Mouse (Mus musculus) E14TG2a.4 (cell line): ENCODE measurements around the gene Pde4c.

ENCODE experiments used
- CTCF ChIP-seq: conservative IDR thresholded peaks from 2 replicates; pipeline ENCODE4 v1.5.1; 2014; ENCODE audit warnings: low read length
- NANOG ChIP-seq: IDR thresholded peaks from 2 replicates; pipeline ENCODE4 v1.6.1; 2014; ENCODE audit warnings: borderline replicate concordance, low read length, mixed read lengths
- POU5F1 ChIP-seq: IDR thresholded peaks from 2 replicates; pipeline ENCODE4 v1.6.1; 2014; ENCODE audit warnings: low read length, borderline replicate concordance

DNA sequence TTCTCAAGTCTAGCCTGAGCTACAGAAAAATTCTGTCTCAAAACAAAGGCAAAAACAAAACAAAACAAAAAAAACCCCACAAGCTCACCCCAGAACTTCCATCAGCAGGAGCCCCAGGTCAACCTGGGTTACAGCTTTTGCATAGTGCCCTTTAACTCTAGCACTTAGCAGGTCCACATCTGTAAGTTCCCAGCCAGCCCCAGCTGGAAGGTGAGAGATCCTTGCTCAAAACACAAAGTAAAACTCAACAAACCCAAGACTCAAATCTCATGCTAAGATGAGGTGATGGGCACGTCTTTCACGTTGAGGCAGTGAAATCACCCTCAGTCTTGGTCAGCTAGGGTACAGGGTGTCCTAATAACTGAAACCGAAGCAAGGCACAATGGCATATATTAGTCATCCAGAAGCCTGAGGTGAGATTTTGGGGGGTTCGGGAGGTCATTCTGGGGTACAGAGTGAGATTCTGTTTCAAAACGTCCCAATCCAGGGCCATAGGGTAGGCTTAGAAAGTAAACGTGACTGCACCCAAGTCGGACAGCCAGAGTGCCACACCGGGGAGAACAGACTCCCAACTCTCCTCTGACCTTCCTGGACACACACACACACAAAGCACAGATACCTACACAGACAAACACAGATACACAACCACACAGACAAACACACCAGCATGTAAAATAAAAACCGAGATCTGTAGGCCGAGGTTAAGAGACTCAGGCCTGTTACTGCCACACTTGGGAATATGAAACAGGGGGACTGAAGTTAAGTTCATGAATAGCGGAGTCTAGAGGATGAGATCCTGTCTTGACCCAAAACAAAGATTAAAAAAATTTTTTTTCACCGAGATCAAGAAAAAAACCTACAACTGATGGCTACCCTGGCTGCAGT is 25.9 kb upstream of the Pde4c start:
- TF ChIP-seq CTCF = no peak
- no peak for TF ChIP-seq NANOG
- TF ChIP-seq POU5F1 = no peak
